Mouse (Mus musculus) right cerebral cortex, postnatal 36 days (tissue): Measurements from ENCODE around the gene Qrfp.

ENCODE experiments used
- DNase-seq, 2 experiments: peaks; one replicate each; pipeline ENCODE4 v3.0.0; 2022; ENCODE audit warnings: low spot score in 2 of 2, mixed read lengths in 1 of 2

Gene Qrfp

DNA sequence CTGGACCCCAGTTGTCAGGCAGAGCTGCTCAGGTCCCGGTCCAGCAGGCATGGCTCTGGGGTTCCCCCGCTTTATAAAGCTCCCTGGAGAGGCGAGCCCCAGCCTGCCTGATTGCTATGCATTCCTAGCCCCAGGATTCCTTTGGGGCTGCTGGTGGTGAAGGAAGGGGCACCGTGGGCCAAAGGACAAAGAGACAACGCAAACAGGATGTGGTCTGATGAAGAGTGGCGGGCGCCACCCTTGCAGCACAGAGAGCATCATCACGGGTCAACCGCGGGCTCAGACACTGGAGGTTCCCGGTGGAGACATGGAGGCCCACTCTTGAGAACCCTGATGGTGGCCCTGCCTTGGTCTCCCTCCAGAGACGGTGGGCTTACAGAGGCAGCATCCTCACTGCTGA, at the start of gene Qrfp:
Gene Qrfp, minus strand, starts transcription at position 137 of the 400 bp plus-strand sequence.
- DNase-seq: no peak

DNA sequence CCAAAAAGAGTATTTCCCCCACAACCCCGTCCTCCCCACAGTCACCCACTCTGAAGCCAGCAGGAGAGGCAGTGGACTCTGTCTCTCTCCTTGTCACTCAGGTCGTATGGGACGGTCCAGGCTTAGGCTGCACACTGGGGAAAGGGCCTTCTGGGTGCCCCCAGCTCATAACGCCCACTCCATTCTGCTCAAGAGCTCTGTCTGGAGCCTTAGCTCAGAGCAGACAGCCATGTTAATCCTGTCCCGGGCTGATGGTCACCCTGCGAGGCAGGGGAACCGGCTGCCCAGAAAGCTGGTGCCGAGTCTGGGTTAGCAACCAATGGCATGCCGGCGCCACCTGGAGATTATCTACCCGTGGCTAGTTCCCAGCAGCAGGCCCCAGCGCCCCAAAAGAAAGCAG, 48.1 kb upstream of the Qrfp start:
- no peak for DNase-seq

DNA sequence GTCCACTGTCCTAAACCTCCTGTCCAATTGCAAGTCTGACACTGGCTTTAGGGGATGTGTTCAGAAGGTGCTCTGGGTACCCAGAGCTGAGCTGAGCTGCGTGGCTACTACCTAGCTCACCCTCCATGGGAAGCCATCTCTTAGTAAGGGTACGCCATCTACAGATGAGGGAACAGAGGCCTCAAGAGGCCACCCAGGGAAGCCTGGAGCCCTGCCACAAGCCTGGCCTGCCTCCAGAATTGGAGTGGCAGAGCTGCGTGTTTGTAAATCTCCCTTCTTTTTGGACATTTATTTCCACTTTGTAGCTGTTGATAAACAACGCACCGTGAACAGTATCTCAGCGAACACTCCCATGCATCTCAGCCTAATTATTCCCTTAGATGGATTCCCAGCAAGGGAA, 46.8 kb upstream of the Qrfp start:
- DNase-seq: no peak

DNA sequence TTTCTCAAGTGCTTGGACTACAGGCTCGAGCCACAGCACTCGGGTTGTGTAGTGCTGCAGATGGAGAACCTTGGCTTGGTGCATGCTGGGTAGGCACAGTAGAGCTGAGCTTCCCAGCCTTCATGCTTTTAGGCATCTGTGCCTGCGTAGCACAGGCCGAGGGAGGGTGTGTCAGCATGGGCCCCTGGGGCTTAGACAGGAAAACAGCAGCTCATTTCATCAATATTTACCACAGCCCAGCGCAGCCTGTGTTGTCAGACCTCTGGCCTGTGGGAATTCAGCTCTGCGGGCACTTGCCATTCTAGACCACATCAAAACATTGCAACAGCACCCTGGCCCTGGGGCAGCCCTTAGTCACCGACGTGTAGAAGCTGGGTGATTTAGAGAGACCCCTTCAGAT, 45.6 kb upstream of the Qrfp start:
- DNase-seq: no peak

DNA sequence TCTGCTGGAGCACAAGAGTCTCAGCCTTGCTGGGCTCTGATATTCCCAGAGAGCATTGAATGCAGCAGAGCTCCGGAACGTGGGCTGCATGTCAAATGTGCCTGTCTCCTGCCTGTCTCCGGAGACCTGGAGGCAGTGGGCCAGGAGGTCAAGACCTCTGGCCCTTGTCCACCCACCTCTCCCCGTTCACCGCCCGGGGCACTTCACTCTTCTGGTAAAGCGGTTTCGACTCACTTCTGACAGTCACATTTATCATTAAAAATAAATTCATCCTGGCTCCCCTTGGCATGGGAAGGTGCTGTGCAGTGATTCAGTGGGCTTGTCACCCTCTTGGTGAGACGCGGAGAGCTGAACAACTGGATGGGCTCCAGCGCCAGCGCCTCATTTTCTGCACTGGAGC, 39.8 kb upstream of the Qrfp start:
- no peak for DNase-seq

DNA sequence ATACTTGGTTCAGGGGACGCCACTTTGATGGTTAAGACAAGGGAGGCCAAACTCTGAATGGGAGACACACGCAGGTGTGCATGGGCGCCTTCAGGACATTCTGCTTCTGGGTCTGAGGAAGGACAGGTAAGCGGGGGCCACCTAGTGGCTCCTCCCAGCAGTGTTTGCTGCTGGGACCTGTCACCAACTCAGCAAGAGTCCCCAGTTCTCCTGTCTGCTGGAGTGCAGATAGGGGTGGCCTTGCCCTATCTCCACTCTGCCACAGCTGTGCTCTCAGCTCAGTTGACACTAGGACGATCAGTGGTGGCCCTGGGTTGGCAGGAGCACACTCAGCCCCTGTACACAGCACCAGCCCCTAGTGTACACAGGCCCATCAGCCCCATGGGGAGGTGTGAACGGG, 37.5 kb upstream of the Qrfp start:
- DNase-seq: no peak

DNA sequence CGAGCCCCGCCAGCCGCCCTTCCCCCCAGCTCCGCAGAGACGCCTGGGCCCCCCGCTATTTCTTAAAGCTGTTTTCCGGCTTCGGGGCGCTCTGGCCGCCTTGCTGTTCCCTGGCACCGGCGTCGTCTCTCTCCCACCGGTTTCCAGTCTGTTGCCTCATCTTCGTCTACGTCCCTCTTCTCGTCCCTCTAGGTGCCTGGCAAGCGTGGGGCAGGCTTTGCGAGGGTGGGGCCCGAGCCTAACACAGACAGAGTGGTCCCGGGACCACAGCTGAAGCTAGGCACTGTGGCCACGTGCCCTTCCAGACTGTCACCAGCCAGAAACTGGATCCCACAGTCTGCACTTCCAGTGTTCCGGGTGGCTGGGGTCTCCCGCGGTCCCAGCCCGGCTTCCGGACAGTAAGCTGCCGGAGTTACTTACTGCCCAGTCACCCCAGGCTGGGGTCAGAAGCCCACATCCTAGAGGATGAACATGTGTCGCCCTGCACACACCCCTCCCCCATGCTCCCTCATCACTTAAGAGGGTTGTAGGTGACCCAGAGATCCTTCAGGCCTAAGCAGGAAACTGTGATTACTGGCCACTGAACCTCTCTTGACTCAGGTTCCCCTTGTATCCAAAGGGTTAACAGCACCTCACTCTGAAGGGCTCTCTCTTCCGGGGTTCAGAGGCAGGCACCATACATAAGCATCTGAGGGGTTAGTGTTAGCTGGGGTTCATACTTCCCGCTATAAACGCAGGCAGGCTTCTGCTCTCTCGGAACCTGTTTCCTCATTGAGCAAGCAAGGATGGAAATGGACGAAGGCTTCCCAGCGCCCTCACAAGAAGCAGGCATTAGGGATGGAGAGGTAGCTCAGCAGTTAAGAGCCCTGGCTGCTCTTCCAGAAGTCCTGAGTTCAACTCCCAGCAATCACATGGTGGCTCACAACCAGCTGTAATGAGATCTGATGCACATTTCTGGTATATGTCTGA, 36.6 kb upstream of the Qrfp start:
- no peak for DNase-seq

DNA sequence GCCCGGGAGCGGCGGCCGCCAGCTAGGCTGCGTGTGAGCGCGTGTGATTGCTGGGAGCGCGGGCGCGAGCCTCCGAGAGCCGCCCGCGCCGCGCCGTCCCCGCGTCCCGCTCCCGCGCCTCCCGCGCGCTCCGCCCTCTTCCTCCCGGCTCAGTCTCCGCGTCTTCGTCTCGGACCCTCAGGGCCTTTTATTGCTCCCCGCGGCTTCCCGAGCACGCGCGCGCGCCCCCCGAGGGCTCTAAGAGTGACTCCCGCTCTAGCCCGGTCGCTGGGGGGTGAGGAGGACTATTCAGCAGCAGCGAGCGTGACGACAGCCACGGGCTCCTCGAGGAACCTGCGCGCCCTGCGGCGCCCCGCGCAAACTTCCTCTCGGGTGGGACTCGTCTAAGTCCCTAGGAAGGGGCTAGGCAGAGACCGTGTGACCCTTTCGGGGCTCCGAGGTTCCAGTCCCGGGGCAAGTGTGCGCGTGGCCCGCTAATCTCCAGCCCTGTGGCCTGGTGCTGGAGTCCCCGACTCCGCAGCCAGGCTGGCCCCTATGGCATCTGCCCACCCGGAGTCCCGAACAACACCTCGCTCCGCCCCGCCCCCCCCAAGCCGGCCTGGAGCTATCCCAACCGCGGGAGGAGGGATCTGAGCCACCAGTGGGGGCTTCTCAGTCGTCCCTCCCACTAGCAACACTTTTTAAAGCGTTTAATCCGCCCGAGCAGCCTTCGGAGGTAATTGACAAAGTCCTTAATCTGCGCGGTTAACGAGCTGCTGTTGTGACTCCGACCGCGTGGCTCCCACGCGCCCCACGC, 35.7 kb upstream of the Qrfp start, which contains the start of gene Fibcd1:
Gene Fibcd1, minus strand, starts transcription at position 110 of the 796 bp plus-strand sequence.
- DNase-seq: no peak

DNA sequence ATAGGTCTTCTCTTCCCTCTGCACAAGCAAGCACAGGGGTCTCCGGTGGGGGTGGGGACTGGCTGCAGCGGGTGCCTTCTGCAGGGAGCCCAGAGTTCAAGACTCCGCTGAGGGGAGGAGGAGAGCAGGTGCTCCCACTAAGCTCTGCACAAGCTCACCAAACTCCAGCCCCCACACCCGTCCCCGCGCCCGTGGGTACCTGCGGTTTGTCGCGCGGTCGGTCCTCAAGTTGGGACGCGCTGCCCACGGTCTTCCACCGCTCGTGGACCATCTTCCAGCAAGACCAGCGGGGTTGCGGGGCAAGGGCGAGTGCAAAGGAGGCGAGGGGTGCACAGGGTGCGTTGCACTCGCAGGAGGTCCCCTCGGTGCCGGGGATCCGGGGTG, 35.1 kb upstream of the Qrfp start:
- no peak for DNase-seq

DNA sequence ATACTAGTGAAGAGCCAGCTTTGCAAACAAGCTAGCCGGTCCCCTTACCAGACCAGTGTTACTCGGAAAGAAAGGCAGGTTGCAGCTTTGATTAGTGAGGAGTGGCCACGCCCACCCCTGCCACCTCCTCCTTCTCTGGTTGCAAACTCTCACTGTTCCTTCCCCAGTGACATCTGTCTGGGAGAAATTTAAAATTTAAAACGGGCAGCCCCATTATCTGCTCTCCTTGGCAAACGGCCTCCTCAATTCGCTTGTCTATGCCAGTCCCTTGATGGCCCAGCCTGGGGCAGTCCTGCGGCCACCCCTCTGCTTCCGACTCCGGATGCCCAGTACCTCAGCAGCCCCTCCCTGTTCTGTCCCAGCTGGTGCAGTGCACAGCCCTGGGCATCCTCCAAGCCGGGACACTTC, 34.4 kb upstream of the Qrfp start:
- no peak for DNase-seq

DNA sequence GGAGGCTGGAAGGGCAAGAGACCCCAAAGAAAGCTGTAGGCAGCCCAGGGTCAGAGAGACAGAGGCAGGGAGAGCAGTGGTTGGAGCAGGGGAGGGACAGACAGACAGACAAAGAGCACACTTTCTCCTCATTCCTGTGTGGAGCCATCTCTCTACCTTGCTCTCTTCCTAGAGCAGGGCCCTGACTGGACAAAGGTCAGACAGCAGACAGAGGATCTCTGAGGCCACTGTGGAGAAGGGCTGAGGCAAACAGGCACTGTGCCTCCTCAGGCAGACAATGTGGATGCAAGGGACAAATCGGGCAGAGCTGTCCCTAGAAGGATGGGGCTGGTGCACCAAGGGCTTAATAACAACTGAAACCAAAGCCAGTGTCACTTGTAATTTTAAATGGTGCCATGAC, 28.5 kb upstream of the Qrfp start:
- no peak for DNase-seq

DNA sequence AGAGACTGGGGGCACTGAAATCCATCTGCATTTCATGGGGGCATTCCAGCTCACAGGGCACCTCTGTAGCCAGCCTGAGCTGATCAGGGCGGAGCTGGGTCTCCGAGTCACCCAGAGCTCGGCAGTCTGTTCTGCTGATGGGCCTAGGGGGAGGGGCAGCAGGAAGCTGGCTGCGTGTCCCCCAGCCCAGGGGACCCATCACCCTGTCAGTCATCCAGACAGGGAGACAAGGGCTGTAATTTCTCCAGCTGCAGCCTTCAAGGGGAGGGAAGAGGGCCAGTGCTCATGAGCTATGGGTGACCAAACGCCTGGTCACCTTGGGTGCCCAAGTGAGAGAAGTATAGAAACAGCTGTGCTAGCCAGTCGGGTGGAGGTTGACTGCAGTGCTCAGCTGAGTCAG, 26.6 kb upstream of the Qrfp start:
- DNase-seq: no peak

DNA sequence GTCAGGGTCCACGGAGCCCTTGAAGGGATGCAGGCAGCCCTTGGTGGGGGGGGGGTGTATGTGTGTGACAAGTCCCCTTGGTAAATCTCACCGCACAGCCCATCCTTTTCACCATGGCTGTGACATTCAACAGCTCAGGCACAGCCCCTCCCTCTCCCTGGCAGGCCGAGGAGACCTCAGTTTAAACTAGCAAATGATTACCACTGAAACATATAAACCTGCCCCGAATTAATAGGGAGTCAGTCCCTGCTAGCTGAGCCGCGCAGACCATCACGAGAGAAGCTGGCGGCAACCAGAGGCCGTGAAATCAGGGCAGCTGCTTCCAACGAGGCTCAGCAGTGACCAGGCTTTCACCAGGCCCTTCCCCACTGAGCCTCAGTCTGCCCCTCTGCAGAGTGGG, 25.7 kb upstream of the Qrfp start:
- DNase-seq: no peak

DNA sequence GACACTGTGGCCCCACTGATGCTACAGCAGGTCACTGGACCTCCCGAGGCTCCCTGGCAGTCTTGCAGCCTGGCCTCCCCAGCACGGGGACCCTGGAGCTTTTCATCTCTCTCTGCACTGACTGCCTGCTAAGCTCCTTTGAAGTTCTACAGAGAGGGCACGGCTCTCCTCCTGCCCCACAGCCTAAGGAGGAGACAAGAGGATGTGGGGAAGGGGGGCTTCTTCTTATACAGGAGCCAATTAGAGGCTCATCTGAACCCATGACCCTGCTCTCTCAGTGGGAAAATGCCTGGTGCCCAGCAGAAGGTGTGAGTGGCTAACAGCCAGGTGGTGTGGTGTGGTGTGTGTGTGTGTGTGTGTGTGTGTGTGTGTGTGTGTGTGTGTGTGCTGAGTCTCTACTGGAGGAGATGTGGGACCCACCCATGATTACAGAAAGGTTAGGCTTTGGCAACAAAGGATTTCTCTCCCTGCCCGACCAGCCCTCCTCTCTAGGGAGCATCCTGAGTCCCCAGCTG, 18.0 kb upstream of the Qrfp start:
- DNase-seq: no peak

DNA sequence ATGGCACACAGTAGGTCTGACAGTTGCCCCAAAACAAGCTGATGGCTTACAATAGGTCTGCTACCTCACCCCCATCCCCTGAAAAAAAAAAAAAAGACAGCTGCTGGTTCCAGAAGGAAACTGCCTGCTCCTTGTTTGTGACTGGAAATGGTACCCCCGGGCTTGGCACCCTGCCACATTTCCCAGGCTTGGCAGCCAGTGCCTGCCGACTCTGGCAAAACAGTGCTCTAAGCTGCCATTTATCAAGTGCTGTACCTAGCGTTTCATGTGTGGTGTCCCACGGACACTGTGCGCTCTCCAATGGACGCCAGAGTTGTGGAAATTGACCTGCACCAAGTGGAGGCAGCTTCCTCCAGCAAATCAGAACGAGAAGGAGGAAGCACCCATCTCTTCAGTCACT, 17.5 kb upstream of the Qrfp start:
- DNase-seq: peak in 1 of 2 experiments; percentile 59

DNA sequence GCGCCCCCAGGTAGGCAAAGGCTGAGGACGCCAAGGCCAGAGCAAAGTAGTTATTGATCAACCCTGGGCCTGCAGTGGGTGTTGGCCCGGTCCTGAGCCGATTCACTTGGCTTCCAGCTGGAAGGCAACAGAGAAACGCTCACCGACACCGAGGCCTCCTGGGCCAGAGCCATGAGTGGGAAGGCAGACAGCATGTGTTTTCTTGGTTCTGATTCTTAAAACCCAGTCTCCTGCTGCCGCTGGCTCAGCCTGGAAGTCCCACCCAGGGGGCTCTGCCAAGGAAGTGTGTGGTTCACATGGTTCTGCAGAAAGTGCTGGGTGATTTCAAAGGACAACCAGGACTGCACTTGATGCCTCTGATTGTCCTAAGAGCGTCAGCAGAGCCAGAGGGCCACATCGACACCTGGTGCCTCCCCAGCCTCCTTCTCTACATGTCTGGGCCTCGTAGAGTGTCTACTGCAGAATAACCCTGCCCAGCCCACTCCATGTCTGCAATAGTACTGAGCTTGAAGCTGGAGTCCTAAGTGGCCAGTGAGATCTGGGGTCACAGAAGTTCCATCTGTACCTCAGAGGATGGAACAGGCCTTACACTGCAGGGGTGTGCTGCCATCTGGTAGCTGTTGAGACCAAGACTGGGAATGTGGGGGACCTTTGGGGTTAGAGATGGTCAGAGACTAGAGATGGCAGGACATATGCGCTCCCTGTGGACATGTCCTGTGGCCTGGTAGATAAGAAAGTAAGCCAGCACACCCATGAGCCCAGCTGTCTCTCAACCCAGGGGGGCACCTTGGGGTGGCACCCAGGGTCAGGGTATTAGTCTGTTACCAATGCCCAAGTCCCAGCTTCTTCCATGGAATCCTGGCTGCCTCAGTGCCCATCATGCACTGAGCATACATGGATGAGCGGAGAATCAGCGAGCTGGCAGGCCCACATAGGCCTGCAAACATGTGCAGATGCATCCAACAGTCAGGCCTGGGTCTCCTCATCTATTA, 16.0 kb upstream of the Qrfp start:
- DNase-seq: no peak

DNA sequence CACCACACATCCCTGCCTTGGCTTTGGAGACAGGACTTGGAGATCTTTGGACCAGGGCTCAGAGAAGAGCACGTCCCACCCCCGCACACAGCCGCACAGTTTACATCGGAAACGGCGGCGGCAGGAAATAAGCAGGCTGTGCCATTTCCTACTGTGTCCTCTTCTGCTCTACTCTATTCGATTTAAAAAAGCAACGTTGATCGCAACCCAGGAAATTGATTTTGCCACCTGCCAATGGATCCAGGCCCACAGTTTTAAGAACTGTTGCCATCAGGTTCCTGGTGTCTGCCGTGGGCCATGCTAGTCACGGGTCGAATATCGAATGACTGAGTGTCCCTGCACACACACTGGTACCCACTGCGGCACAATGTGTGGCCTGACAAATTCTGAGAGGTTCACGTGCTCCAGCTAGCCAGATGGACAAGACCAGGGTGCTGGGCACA, 15.1 kb upstream of the Qrfp start:
- DNase-seq: no peak

DNA sequence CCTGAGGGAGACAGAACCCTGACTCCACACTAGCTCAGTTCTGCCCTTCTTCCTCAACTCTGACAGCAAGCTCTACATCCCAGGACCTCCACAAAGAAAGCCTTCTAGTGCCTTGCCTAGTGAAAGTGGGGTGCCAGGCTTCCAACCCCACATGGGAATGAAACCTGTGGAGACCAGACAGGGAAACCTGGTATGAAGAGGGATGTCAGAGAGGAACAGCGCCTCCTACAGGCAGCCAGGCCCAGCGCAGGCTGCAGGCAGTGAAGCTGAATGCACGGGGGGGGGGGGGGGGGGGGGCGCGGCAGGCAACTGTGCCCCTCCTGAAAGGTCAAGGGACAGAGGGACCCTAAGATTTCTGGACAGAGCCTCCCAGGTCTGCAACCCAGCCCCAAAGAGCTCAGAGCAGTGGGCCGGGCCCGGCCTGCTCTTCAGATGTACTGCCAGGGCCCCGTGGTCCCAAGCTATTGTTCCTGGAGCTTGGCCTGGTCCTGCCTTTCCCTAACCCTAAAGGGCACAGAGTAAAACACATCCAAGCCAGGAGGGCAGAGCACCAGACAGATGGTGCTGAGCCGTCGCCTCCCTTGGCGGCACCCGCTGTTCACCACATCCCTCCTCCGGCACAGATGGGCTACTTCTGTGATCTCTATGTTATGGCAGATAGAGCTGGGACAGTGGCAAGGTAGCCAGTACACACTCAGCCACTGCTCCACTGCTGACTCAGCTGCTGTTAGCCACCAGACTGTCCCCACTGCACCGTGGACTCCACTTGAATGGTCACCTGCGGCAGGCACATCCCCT, 13.8 kb upstream of the Qrfp start:
- DNase-seq: no peak

DNA sequence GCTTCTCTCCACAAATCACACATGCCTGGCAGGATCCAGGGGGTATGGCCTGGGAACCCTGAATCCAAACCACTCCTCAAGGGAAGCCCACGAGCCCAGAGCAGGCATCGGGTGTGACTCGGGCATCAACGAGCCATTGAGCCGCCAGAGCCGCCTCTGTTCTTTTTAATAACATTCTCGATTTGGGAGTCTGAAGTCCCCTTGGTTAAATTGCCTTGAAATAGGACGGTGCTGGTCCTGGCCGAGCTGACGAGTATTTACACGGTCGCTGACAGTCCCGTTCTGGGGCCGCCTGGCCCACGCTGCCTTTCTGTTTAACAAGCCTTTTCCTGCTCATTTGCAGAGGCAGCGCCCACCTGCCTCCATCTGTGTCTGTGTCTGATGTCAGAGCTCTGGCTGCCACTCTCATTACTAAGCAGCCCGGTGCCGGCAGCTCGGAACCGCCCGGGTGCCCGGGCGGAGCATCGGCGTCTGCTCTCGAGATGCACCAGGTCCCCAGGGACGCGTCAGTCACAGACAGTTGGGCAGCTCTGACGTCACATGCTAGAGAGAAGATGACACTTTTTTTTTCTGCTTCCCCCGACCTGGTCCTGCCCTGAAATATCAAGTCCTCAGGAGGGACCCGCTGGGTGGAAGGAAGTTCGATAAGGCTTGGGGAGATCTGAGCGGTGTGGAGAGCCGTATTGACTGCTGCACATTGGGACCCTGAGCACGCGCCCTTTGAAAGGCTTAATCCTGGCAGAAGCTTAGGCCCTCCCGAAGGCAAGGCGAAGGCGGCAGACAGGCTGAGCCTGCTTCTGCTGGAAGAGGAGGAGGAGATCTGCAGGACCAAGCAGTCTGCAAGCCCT, 12.4 kb upstream of the Qrfp start:
- peak; percentile 80 to 84 for DNase-seq
